Mouse (Mus musculus) lung, embryonic 15.5 days (tissue): ENCODE measurements at regions not wholly inside any gene's neighbourhood (a gene's known extent, or its start where the extent isn't known, plus 50 kb on each side); places are given as distances from the start of the nearest gene placed in this dataset.

ENCODE experiments used
- ATAC-seq: fragments of 200-750 bp; cut with Nextera tagmentation; 2 replicates; pipeline ENCODE4 v1.8.0; 2017; ENCODE audit warnings: moderate number of reproducible peaks, borderline replicate concordance; ENCODE audit not compliant: low FRiP score, low TSS enrichment; ENCODE audit errors: extremely low read depth
- H3K27ac ChIP-seq: fragments of 300-500 bp; sonication (generic); 2 replicates; pipeline ENCODE4 v1.5.1; 2015; ENCODE audit warnings: moderate library complexity, mild to moderate bottlenecking, inconsistent platforms
- H3K27me3 ChIP-seq: fragments of 300-500 bp; sonication (generic); 2 replicates; pipeline ENCODE4 v1.6.1; 2015; ENCODE audit warnings: inconsistent platforms
- H3K36me3 ChIP-seq: fragments of 300-500 bp; sonication (generic); 2 replicates; pipeline ENCODE4 v1.6.1; 2015; ENCODE audit warnings: inconsistent platforms
- H3K4me1 ChIP-seq: fragments of 300-500 bp; sonication (generic); 2 replicates; pipeline ENCODE4 v1.6.1; 2015; ENCODE audit warnings: inconsistent platforms
- H3K4me2 ChIP-seq: fragments of 300-500 bp; sonication (generic); 2 replicates; pipeline ENCODE4 v1.6.1; 2015; ENCODE audit warnings: inconsistent platforms, mild to moderate bottlenecking, moderate library complexity
- H3K4me3 ChIP-seq: fragments of 300-500 bp; sonication (generic); 2 replicates; pipeline ENCODE4 v1.5.1; 2015; ENCODE audit warnings: mild to moderate bottlenecking, inconsistent platforms
- H3K9ac ChIP-seq: fragments of 300-500 bp; sonication (generic); 2 replicates; pipeline ENCODE4 v1.6.1; 2015; ENCODE audit warnings: inconsistent platforms
- H3K9me3 ChIP-seq: fragments of 300-500 bp; sonication (generic); 2 replicates; pipeline ENCODE4 v1.6.1; 2016; ENCODE audit warnings: inconsistent platforms
- WGBS: fragments of 180-500 bp; shearing (Covaris S2); methylation state at CpG from one replicate; pipeline ENCODE4 v1.1.7; 2015; 5-methylcytosine and 5-hydroxymethylcytosine counted together

GRCm38 (mm10) chr3:41168181-41168967, 85.5 kb upstream of the Pgrmc2 start:
- 82% methylated on average over 11 of the region's 11 CpGs for WGBS
- no peak for ATAC-seq
- no peak overlapping the region for H3K4me2 ChIP-seq
- H3K36me3 ChIP-seq, result no peaks in the 10 kb centered on the region
- H3K4me1 ChIP-seq, result peaks cover 5% of the 10 kb centered on the region; the same call in 1 of the 2 replicates
- no peak overlapping the region for H3K4me3 ChIP-seq
- no peaks in the 10 kb centered on the region for H3K27me3 ChIP-seq
- H3K9ac ChIP-seq, result no peak overlapping the region
- H3K9me3 ChIP-seq, result no peaks in the 10 kb centered on the region
- H3K27ac ChIP-seq, result no peak overlapping the region

- no peaks in the 10 kb centered on the region for H3K9me3 ChIP-seq
- H3K4me2 ChIP-seq, result no peak overlapping the region
- no peak overlapping the region for H3K9ac ChIP-seq
- WGBS, result 84% methylated on average over 3 of the region's 3 CpGs
- no peak overlapping the region for H3K4me3 ChIP-seq
- H3K27me3 ChIP-seq, result no peaks in the 10 kb centered on the region
- ATAC-seq, result no peak
- no peak overlapping the region for H3K27ac ChIP-seq
- H3K36me3 ChIP-seq, result no peaks in the 10 kb centered on the region
- 0 out of 2 replicates have a peak, but pooled peaks cover 1% of the 10 kb centered on the region for H3K4me1 ChIP-seq
Observed at GRCm38 (mm10) chr3:41167476-41167875, 84.6 kb upstream of the Pgrmc2 start.

GRCm38 (mm10) chr3:41164736-41165135, 81.9 kb upstream of the Pgrmc2 start:
- H3K9ac ChIP-seq, result no peak overlapping the region
- no peak overlapping the region for H3K4me2 ChIP-seq
- no peaks in the 10 kb centered on the region for H3K36me3 ChIP-seq
- no peak for ATAC-seq
- H3K4me3 ChIP-seq, result no peak overlapping the region
- WGBS, result 85% methylated on average over 7 of the region's 7 CpGs
- H3K4me1 ChIP-seq, result no peaks in the 10 kb centered on the region
- H3K27ac ChIP-seq, result no peak overlapping the region
- no peaks in the 10 kb centered on the region for H3K27me3 ChIP-seq
- no peaks in the 10 kb centered on the region for H3K9me3 ChIP-seq

GRCm38 (mm10) chr3:41163767-41164166, 80.9 kb upstream of the Pgrmc2 start:
- no peaks in the 10 kb centered on the region for H3K4me1 ChIP-seq
- no peak overlapping the region for H3K27ac ChIP-seq
- no peaks in the 10 kb centered on the region for H3K9me3 ChIP-seq
- WGBS, result 52% methylated on average over 3 of the region's 3 CpGs
- H3K36me3 ChIP-seq, result no peaks in the 10 kb centered on the region
- ATAC-seq, result no peak
- no peaks in the 10 kb centered on the region for H3K27me3 ChIP-seq
- no peak overlapping the region for H3K4me3 ChIP-seq
- no peak overlapping the region for H3K4me2 ChIP-seq
- H3K9ac ChIP-seq, result no peak overlapping the region

- H3K9me3 ChIP-seq, result no peaks in the 10 kb centered on the region
- H3K4me1 ChIP-seq, result no peaks in the 10 kb centered on the region
- H3K4me2 ChIP-seq, result no peak overlapping the region
- H3K36me3 ChIP-seq, result no peaks in the 10 kb centered on the region
- H3K27me3 ChIP-seq, result no peaks in the 10 kb centered on the region
- H3K9ac ChIP-seq, result no peak overlapping the region
- no peak overlapping the region for H3K4me3 ChIP-seq
- no peak for ATAC-seq
- WGBS, result 87% methylated on average over 1 of the region's 1 CpGs
- no peak overlapping the region for H3K27ac ChIP-seq
Observed at GRCm38 (mm10) chr3:41162514-41162913, 79.7 kb upstream of the Pgrmc2 start.

GRCm38 (mm10) chr3:41160648-41161047, 77.8 kb upstream of the Pgrmc2 start:
- Histone ChIP-seq H3K36me3 (no peaks in the 10 kb centered on the region), H3K4me3 (no peak overlapping the region), H3K9ac (no peak overlapping the region), H3K4me1 (no peaks in the 10 kb centered on the region), H3K27ac (no peak overlapping the region), H3K27me3 (no peaks in the 10 kb centered on the region), H3K9me3 (no peaks in the 10 kb centered on the region), H3K4me2 (no peak overlapping the region)
- no peak for ATAC-seq

GRCm38 (mm10) chr3:41158314-41158973, 75.6 kb upstream of the Pgrmc2 start:
- H3K4me3 ChIP-seq, result no peak overlapping the region
- no peak overlapping the region for H3K27ac ChIP-seq
- no peaks in the 10 kb centered on the region for H3K9me3 ChIP-seq
- no peaks in the 10 kb centered on the region for H3K27me3 ChIP-seq
- no peak overlapping the region for H3K9ac ChIP-seq
- peak; percentile 27; the same call in 1 of the 2 replicates for ATAC-seq
- no peak overlapping the region for H3K4me2 ChIP-seq
- H3K4me1 ChIP-seq, result no peaks in the 10 kb centered on the region
- WGBS, result 49% methylated on average over 12 of the region's 12 CpGs
- H3K36me3 ChIP-seq, result no peaks in the 10 kb centered on the region

- Histone ChIP-seq H3K4me3 (no peak overlapping the region), H3K36me3 (no peaks in the 10 kb centered on the region), H3K9ac (no peak overlapping the region), H3K9me3 (no peaks in the 10 kb centered on the region), H3K27ac (no peak overlapping the region), H3K4me1 (no peaks in the 10 kb centered on the region), H3K4me2 (no peak overlapping the region), H3K27me3 (no peaks in the 10 kb centered on the region)
- ATAC-seq, result no peak
- 81% methylated on average over 3 of the region's 3 CpGs for WGBS
Observed at GRCm38 (mm10) chr3:41157428-41157827, 74.6 kb upstream of the Pgrmc2 start.

- no peak overlapping the region for H3K4me2 ChIP-seq
- no peaks in the 10 kb centered on the region for H3K36me3 ChIP-seq
- H3K27me3 ChIP-seq, result no peaks in the 10 kb centered on the region
- 94% methylated on average over 2 of the region's 2 CpGs for WGBS
- ATAC-seq, result no peak
- no peak overlapping the region for H3K27ac ChIP-seq
- H3K4me1 ChIP-seq, result no peaks in the 10 kb centered on the region
- H3K9ac ChIP-seq, result no peak overlapping the region
- H3K9me3 ChIP-seq, result no peaks in the 10 kb centered on the region
- H3K4me3 ChIP-seq, result no peak overlapping the region
Observed at GRCm38 (mm10) chr3:41156562-41156961, 73.7 kb upstream of the Pgrmc2 start.

GRCm38 (mm10) chr3:41155132-41155760, 72.4 kb upstream of the Pgrmc2 start:
- Histone ChIP-seq H3K4me2 (no peak overlapping the region), H3K27ac (no peak overlapping the region), H3K36me3 (no peaks in the 10 kb centered on the region), H3K27me3 (no peaks in the 10 kb centered on the region), H3K9ac (no peak overlapping the region), H3K9me3 (no peaks in the 10 kb centered on the region), H3K4me1 (no peaks in the 10 kb centered on the region), H3K4me3 (no peak overlapping the region)
- no peak for ATAC-seq
- WGBS, result 73% methylated on average over 9 of the region's 9 CpGs

GRCm38 (mm10) chr3:41154402-41154801, 71.6 kb upstream of the Pgrmc2 start:
- WGBS, result 55% methylated on average over 1 of the region's 1 CpGs
- no peak for ATAC-seq
- H3K9me3 ChIP-seq, result no peaks in the 10 kb centered on the region
- H3K36me3 ChIP-seq, result no peaks in the 10 kb centered on the region
- H3K4me2 ChIP-seq, result no peak overlapping the region
- H3K4me1 ChIP-seq, result no peaks in the 10 kb centered on the region
- H3K27me3 ChIP-seq, result no peaks in the 10 kb centered on the region
- no peak overlapping the region for H3K4me3 ChIP-seq
- no peak overlapping the region for H3K9ac ChIP-seq
- no peak overlapping the region for H3K27ac ChIP-seq

GRCm38 (mm10) chr3:41151989-41152388, 69.1 kb upstream of the Pgrmc2 start:
- Histone ChIP-seq H3K27me3 (no peaks in the 10 kb centered on the region), H3K4me2 (no peak overlapping the region), H3K9me3 (no peaks in the 10 kb centered on the region), H3K36me3 (no peaks in the 10 kb centered on the region), H3K4me3 (no peak overlapping the region), H3K4me1 (no peaks in the 10 kb centered on the region), H3K9ac (no peak overlapping the region), H3K27ac (no peak overlapping the region)
- WGBS, result 37% methylated on average over 7 of the region's 7 CpGs
- ATAC-seq, result no peak
